Comparison of ENCODE assay signal across 24 mouse cellular contexts in genomic region chr12:75459656-75460055, GRCm38 (mm10). TPM values are rescaled to one million over a fixed set of nuclear protein-coding genes. Genes with fewer than 3 reads are reported as not detected.
DNase-seq lines count a peak whose midpoint lies in the region; ATAC-seq and TF ChIP-seq lines count a peak whose summit lies in the region.
"Had no signal": no experiment of that assay in that cellular context is flagged by ENCODE, and none has a peak within 500 bp of the region (broad histone marks: within the 10 kb centered on the region; RNA-seq: fewer than 3 reads in every experiment).

No protein-coding gene starts in this region.

- peaks cover 50% of the 10 kb centered on the region for H3K36me3 ChIP-seq in liver, postnatal 0 days (replicated peaks; ENCODE audit: insufficient read depth, low read length)

- TF ChIP-seq CTCF in cerebellum, adult 2 months (IDR thresholded peaks at IDR 0.05; ENCODE audit: borderline replicate concordance, insufficient read depth, low read depth, low read length) = no peak
- TF ChIP-seq CTCF in liver, postnatal 0 days (IDR thresholded peaks at IDR 0.05; ENCODE audit: low read depth) = no peak
- TF ChIP-seq CTCF in layer of hippocampus, adult 2 months (conservative IDR thresholded peaks at IDR 0.05) = no peak

- no peak for TF ChIP-seq POLR2A in cerebellum, adult 2 months (IDR thresholded peaks at IDR 0.05; ENCODE audit: borderline replicate concordance, insufficient read depth, low read length)

- no peak overlapping the region for H3K9ac ChIP-seq in liver, postnatal 0 days (replicated peaks)
- H3K9ac ChIP-seq: embryonic facial prominence, embryonic 12.5 days; forebrain, embryonic 13.5 days; forebrain, embryonic 15.5 days; forebrain, postnatal 0 days had no signal

- ATAC-seq in liver, postnatal 0 days = no peak
- ATAC-seq: forebrain, embryonic 13.5 days; forebrain, embryonic 15.5 days; forebrain, postnatal 0 days had no signal

- H3K9me3 ChIP-seq in liver, postnatal 0 days (ENCODE audit: low read length) = no peaks in the 10 kb centered on the region
- H3K9me3 ChIP-seq: embryonic facial prominence, embryonic 10.5 days; embryonic facial prominence, embryonic 12.5 days; forebrain, embryonic 13.5 days; forebrain, embryonic 15.5 days had no signal

- WGBS in cerebellum, adult 2 months = 42% methylated on average over 5 of the region's 5 CpGs
- WGBS in liver, postnatal 0 days (ENCODE audit: insufficient replicate concordance) = 85% methylated on average over 5 of the region's 5 CpGs

- TF ChIP-seq EP300 in liver, postnatal 0 days (IDR thresholded peaks at IDR 0.05; ENCODE audit: low read depth) = no peak

- peak in 1 of 2 experiments; percentile 29 for DNase-seq in cerebellum, adult 2 months
- DNase-seq in cerebellum, postnatal 14 days = no peak
- peak; percentile 45 for DNase-seq in adrenal gland, adult 8-10 months
- peak; percentile 57 for DNase-seq in adrenal gland, postnatal 14 days
- peak; percentile 49 to 68 for DNase-seq in adrenal gland, postnatal 36 days
- no peak for DNase-seq in liver, postnatal 0 days
- DNase-seq in lung, adult 18-20 months = no peak
- no peak for DNase-seq in layer of hippocampus, adult 2 months (ENCODE audit: low spot score in 2 of 2)
- DNase-seq: cerebellum, adult 11-12 months; cerebellum, adult 8-10 months; cerebellum, adult 9-11 months; cerebellum, postnatal 25 days; forebrain, postnatal 0 days had no signal

- H3K27ac ChIP-seq in cerebellum, adult 2 months (ENCODE audit: insufficient read depth, low read length) = peak overlapping the region; percentile 50; the same call in 1 of the 2 replicates
- H3K27ac ChIP-seq in liver, postnatal 0 days (ENCODE audit: low read depth) = no peak overlapping the region
- no peak overlapping the region for H3K27ac ChIP-seq in layer of hippocampus, adult 2 months
- H3K27ac ChIP-seq: embryonic facial prominence, embryonic 10.5 days; embryonic facial prominence, embryonic 12.5 days; forebrain, embryonic 13.5 days; forebrain, embryonic 15.5 days had no signal

- H3K4me1 ChIP-seq in cerebellum, adult 2 months (ENCODE audit: control insufficient read depth, insufficient read depth, low read length) = peaks cover 15% of the 10 kb centered on the region
- H3K4me1 ChIP-seq in liver, postnatal 0 days (ENCODE audit: insufficient read depth) = no peaks in the 10 kb centered on the region
- H3K4me1 ChIP-seq: embryonic facial prominence, embryonic 10.5 days; embryonic facial prominence, embryonic 12.5 days; forebrain, embryonic 13.5 days; forebrain, embryonic 15.5 days had no signal

- H3K27me3 ChIP-seq in cerebellum, adult 2 months (ENCODE audit: control insufficient read depth, insufficient read depth, low read length) = no peaks in the 10 kb centered on the region
- no peaks in the 10 kb centered on the region for H3K27me3 ChIP-seq in liver, postnatal 0 days (ENCODE audit: insufficient read depth, low read length)
- H3K27me3 ChIP-seq: embryonic facial prominence, embryonic 12.5 days; forebrain, embryonic 13.5 days; forebrain, embryonic 15.5 days had no signal

- H3K4me3 ChIP-seq in cerebellum, adult 2 months (replicated peaks; ENCODE audit: insufficient read depth, low read depth, low read length) = no peak overlapping the region
- H3K4me3 ChIP-seq in liver, postnatal 0 days (ENCODE audit: low read depth, low read length) = no peak overlapping the region
- H3K4me3 ChIP-seq in layer of hippocampus, adult 2 months = no peak overlapping the region
- H3K4me3 ChIP-seq: embryonic facial prominence, embryonic 10.5 days; embryonic facial prominence, embryonic 12.5 days; forebrain, embryonic 13.5 days; forebrain, embryonic 15.5 days had no signal

- H3K4me2 ChIP-seq in liver, postnatal 0 days (ENCODE audit: low read depth, low read length) = no peak overlapping the region
- H3K4me2 ChIP-seq: embryonic facial prominence, embryonic 12.5 days; forebrain, embryonic 13.5 days; forebrain, embryonic 15.5 days had no signal

RNA-seq across cellular contexts. Expression of gene Gphb5, which starts 43.1 kb away (rescaled TPM):
- not detected in 2 replicates for polyA plus RNA-seq in cerebellum, adult 2 months (2012; rRNA removed)
- total RNA-seq in adrenal gland, adult 8-10 months (2022) = not detected
- not detected in 2 replicates for total RNA-seq in adrenal gland, postnatal 14 days (2021)
- not detected for total RNA-seq in adrenal gland, postnatal 36 days (2021)
- polyA plus RNA-seq in liver, postnatal 0 days (2015; fragmentation: Nextera tagmentation; extraction: Ambion mirVana) = not detected in 2 replicates
- total RNA-seq in layer of hippocampus, adult 2 months (2021) = not detected
- total RNA-seq: adrenal gland, adult 18-20 months; ES-E14; forebrain, postnatal 0 days; gastrocnemius, adult 18-20 months; MEL had no signal
- polyA plus RNA-seq: C2C12; cortical plate, adult 2 months; embryonic facial prominence, embryonic 10.5 days; forebrain, embryonic 11.5 days; forebrain, embryonic 13.5 days; forebrain, embryonic 15.5 days; forebrain, postnatal 0 days had no signal

Comparison
In these comparisons a context has a peak if more than half of its experiments do, and no peak if none do; other contexts are left out.
1. DNase-seq: peak in adrenal gland, adult 8-10 months (single experiment), adrenal gland, postnatal 14 days (single experiment) and adrenal gland, postnatal 36 days (2 of 2); none in cerebellum, postnatal 14 days (0 of 2), liver, postnatal 0 days (single experiment), lung, adult 18-20 months (0 of 2) and layer of hippocampus, adult 2 months (0 of 2).